Mouse (Mus musculus) C2C12 (cell line): ENCODE measurements around the gene Entpd5.

ENCODE experiments used
- CEBPB ChIP-seq: IDR thresholded peaks from one replicate; pipeline ENCODE4 v1.6.1; 2011; ENCODE audit warnings: low read depth, mild to moderate bottlenecking, control low read depth, moderate library complexity
- CTCF ChIP-seq: IDR thresholded peaks from one replicate; pipeline ENCODE4 v1.5.1; 2011; ENCODE audit not compliant: control insufficient read depth, insufficient read depth, insufficient read length
- MAX ChIP-seq: IDR thresholded peaks from one replicate; pipeline ENCODE4 v1.6.1; 2011; ENCODE audit warnings: mild to moderate bottlenecking, control low read depth
- MYOD1 ChIP-seq: IDR thresholded peaks from one replicate; pipeline ENCODE4 v1.6.1; 2011; ENCODE audit warnings: low read depth; ENCODE audit not compliant: control insufficient read depth, insufficient read length
- MYOG ChIP-seq: IDR thresholded peaks from one replicate; pipeline ENCODE4 v1.6.1; 2011; ENCODE audit not compliant: control insufficient read depth, insufficient read length; ENCODE audit errors: extremely low read depth

DNA sequence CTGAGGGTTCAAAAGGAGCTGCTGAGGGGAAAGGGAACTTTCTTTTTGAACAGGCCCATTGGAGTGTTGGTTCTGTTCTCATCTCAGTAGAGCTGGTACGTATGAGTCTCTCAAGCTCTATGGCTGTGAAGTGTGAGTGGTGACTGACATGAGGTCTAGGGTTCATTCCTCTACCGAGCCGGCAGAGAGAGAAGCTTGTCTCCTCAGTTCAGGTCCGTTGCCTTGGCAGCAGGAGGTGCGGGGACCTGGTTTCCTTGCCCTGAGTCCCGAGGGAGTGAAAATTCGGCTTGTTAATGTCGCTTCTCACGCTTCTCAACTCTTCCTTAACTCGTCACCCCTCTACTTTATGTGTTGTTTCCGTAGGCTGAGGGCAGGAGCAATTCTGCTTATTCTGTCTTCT is 43.0 kb upstream of the Entpd5 start:
- TF ChIP-seq CTCF (no peak), MYOD1 (no peak), MAX (no peak), CEBPB (no peak), MYOG (no peak)
